Mouse (Mus musculus): ENCODE data around the gene Ttc23.
A peak's percentile ranks its signal among the peaks of the same experiment; 100 is the strongest.

The Ttc23 gene

GRCm38 (mm10) chr7:67695906-67696305, 48.7 kb downstream of the Ttc23 start:
- DNase-seq (ENCODE audit: low read depth) = no peak

- no peak for DNase-seq (ENCODE audit: low read depth)
Observed at GRCm38 (mm10) chr7:67697892-67698630, 50.9 kb downstream of the Ttc23 start.

GRCm38 (mm10) chr7:67699301-67699700, 52.1 kb downstream of the Ttc23 start:
- DNase-seq (ENCODE audit: low read depth) = no peak

- DNase-seq (ENCODE audit: low read depth) = peak; percentile 48
Observed at GRCm38 (mm10) chr7:67700846-67701245, 53.6 kb downstream of the Ttc23 start.

DNA sequence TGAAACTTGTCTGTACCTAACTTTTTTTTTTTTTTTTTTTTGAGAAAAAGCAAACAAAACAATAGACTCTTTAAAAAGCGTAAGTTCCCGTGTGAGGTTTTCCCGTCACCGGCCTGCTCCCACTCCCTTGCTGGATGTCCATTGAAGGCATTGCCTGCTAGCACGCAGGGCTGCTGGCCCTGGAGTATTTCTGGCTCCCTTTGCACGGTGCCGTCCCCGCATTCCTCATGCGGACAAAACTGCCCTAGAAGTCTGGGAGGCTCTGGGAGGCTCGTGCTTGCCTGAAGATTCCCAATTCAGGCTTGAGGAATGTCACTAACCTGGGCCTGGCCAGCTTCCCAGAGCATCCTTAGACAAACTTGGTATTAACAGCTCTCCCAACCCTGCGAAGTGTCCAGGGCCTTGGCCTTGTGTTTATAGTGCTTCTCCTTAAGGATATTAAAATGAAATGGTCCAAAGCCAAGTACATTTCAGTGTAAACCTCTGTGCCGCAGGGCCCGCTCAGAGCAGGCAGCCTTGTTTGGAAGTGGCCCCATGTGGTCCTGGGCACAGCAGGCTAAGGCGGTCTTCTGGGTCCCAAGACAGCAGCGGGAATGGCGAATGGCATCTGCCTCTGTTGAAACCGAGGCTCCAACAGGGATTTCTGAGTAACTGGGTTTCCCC, 54.2 kb downstream of the Ttc23 start:
- DNase-seq (ENCODE audit: low read depth) = no peak

GRCm38 (mm10) chr7:67708160-67708559, 61.0 kb downstream of the Ttc23 start:
- DNase-seq (ENCODE audit: low read depth) = no peak

DNA sequence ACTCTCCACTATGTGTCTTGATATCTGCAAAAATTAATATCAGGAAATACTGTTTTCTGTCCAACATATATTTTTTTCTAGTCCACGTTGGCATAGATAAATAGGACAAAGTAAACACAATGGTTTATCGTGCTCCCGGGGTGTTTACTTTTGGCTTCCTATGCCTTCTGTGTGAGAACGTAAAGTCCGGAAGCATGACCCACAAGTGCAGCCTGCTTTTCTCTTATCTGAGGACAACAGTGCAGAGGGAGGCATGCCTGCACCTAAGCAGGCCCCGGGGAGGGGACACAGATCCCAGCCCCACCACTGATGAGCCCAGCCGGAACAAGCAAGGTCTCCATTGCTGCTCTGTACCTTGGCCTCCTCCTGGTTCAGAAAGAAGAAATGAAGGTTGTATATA, 63.0 kb downstream of the Ttc23 start:
- no peak for DNase-seq (ENCODE audit: low read depth)

- DNase-seq (ENCODE audit: low read depth) = no peak
Observed at GRCm38 (mm10) chr7:67713820-67714510, 66.8 kb downstream of the Ttc23 start.

DNA sequence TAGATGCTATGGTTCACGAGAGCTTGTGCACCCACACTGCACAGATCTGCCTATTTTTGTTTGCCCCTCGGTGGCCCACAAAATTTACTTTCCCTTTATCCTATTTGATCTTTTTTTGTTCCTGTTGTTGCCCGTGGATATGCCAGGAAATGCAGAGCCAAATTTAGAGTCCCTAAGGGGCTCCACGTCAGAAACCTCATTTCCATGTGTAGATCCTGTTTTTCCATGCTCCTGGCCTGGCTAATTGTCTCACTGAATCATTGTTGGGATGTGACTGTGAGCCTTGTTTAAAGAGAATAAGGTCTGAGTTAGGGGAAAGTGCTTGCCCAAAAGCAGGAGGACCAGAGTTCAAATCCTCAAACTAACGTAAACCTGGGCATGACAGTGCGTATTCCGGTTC, 68.0 kb downstream of the Ttc23 start:
- no peak for DNase-seq (ENCODE audit: low read depth)

- no peak for DNase-seq (ENCODE audit: low read depth)
Observed at GRCm38 (mm10) chr7:67716213-67716878, 69.1 kb downstream of the Ttc23 start.

GRCm38 (mm10) chr7:67716925-67717324, 69.7 kb downstream of the Ttc23 start:
- no peak for DNase-seq (ENCODE audit: low read depth)

GRCm38 (mm10) chr7:67717520-67717919, 70.3 kb downstream of the Ttc23 start:
- no peak for DNase-seq (ENCODE audit: low read depth)

GRCm38 (mm10) chr7:67718804-67719203, 71.6 kb downstream of the Ttc23 start:
- DNase-seq (ENCODE audit: low read depth) = no peak

GRCm38 (mm10) chr7:67722163-67722562, 75.0 kb downstream of the Ttc23 start:
- no peak for DNase-seq (ENCODE audit: low read depth)

GRCm38 (mm10) chr7:67724536-67724935, 77.3 kb downstream of the Ttc23 start:
- no peak for DNase-seq (ENCODE audit: low read depth)

- no peak for DNase-seq (ENCODE audit: low read depth)
Observed at GRCm38 (mm10) chr7:67725016-67725415, 77.8 kb downstream of the Ttc23 start.

DNA sequence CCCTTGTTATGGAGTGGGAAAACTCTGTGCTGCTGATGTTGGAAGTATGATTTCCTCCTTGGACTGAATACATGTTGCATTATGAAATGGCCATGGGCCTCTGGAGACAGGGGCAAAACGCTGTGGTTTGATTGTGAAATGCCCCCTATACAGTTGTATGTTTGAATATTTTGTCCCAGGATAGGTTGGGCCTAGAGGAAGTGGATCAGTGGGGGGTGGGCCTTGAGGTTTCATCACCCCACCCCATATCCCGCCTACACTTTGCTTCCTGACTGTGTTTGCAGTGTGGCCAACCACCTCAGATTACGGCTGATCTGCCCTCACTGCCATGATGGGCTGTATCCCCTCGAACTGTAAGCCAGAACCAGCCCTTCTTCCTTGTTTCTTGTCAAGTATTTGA, 81.0 kb downstream of the Ttc23 start:
- DNase-seq (ENCODE audit: low read depth) = no peak

DNA sequence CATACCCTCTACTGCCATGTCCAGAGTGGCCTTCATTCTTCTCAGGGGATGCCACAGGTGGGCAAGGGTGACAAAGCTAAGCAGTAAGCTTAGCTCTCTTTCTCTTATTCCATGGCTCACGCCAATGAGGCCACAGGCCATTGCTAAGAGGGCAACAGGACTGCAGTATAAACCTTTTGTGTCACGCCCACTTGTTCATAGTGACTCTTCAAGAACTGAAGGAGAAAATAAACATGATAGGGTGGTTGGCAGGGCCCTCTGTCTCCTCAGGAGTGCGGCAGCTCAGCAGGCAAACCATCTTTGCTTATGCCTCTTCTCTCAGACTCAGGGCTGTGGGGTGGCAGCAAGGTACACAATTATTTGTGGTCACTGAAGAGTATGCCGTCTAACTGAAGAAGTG, 81.6 kb downstream of the Ttc23 start:
- no peak for DNase-seq (ENCODE audit: low read depth)

GRCm38 (mm10) chr7:67730431-67731110, 83.4 kb downstream of the Ttc23 start:
- DNase-seq (ENCODE audit: low read depth) = no peak

GRCm38 (mm10) chr7:67732276-67732675, 85.1 kb downstream of the Ttc23 start:
- DNase-seq (ENCODE audit: low read depth) = no peak

DNA sequence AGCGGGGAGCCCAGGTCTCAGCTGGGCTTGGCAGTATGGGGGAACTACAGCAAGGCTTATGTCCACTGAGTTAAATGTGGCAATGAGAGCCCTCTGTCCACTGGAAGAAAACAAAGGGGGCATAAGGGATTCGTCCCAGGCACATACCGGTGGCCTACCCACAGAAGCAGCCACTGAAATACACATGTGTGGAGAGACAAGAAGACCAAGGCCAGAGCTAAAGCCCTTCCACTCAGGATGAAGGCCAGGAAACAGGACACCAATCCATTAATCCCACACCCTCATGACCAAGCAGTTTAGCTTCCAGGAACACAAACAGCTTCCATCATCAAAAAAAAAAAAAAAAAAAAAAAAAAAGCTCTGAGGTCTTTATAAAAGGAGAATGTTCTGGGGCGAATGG, 93.2 kb downstream of the Ttc23 start:
- DNase-seq (ENCODE audit: low read depth) = no peak

- no peak for DNase-seq (ENCODE audit: low read depth)
Observed at GRCm38 (mm10) chr7:67740796-67741195, 93.6 kb downstream of the Ttc23 start.
